Mouse (Mus musculus) granulocyte monocyte progenitor cell, adult 5-6 weeks (primary cell): ENCODE data around the gene Svip. TPM values are rescaled to one million over a fixed set of nuclear protein-coding genes. Genes with fewer than 3 reads are reported as not detected.

Source experiments
- ATAC-seq: replicated peaks from 2 replicates; pipeline ENCODE4 v1.8.0; 2016; ENCODE audit warnings: mild to moderate bottlenecking, moderate TSS enrichment, inconsistent platforms; ENCODE audit not compliant: poor library complexity, severe bottlenecking
- total RNA-seq, 2 experiments: library from RNA; stranded (forward) in 1 of 2; stranded (reverse) in 1 of 2; fragments of 200-712, 200-1000 nt in 1 of 2; fragments of >200 nt in 1 of 2; fragmentation: Nextera tagmentation in 1 of 2; gene quantifications; 2 replicates each; pipeline ENCODE4 v1.2.3; 2014 to 2017

Gene Svip
- total RNA-seq, 2 experiments from 2014 or later, result 51.1 to 65.4 TPM

DNA sequence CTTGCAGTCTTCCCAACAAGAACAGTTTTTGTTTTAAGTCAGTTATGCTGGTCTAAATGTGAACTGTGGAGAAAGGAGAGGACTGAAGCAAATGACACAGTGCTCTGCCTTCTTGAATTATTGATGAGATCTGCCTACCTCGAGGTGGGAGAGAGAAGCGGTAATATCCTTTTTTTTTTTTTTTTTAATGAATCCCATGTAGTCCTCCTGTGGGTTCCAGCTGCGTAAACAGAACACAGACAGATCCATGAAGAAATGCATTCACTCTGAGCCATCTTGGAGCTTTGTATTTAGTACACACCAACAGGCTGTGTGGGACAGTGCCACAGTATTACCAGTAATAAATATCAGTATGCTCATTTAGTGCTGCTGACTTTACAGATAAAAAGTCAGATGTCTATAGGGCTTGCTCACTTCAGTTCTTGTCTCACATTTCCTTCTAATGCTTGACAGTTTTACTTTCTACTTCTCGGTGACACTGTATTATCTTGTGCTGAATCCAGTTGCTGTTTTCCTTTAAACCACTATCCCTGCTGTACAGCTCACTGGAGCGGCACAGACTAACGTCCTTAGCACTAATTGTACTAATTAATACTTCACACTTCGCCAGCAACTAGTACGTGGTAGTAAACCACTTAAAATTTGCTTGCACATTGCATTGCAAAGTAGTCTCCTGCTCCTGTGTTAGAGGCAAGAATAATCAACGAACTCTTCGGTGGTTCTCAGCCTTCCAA lies 43.4 kb downstream of the Svip start:
- no peak for ATAC-seq

DNA sequence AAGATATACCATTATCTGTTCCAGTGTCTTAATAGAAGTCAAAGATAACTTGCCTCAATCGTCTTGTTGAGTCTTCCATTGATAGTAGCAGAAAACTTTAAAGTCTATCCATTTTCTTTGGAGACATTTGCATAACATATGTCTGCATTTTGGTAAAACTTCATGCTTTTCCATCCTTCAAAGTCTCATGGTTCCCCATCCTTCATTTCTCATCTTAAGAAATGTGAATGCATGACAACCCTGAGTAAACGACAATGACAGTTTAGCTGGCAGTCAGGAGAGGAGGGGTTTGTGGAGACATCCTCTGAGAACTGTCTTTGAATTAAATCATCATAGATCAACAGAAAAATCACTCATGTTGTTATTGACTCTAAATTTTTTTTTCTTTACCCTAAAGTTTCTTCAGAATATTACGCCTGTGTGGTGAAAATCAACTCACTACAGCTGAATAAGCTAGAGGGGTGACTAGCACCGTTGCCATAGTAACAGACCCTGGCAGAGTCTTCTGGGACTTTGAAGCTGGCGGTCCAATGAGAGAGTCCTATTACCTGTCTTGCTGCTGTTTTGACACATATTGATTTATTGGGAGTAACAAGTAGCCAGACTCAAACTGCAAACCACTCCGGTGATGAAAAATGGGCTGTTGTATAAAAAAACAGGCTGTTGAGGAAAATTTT lies 45.0 kb downstream of the Svip start:
- no peak for ATAC-seq

DNA sequence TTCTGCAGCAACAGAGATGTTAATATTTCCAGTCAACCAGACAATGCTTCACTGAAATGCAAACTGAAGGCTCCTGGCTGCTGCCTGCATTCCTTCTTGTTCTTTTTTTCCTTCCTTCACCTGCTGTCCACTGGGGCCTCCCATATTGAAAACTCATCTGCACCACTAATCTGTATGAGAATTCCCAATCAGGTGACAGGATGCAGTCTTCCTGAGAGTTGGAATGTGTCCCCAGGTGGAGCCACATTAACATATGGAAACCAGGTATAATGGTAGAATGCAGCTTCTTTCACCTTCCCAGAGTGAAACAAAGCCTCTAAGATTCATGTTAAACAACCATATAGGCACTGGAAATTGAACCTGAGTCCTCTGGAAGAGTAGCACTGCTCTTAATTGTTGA lies 48.1 kb downstream of the Svip start:
- no peak for ATAC-seq

DNA sequence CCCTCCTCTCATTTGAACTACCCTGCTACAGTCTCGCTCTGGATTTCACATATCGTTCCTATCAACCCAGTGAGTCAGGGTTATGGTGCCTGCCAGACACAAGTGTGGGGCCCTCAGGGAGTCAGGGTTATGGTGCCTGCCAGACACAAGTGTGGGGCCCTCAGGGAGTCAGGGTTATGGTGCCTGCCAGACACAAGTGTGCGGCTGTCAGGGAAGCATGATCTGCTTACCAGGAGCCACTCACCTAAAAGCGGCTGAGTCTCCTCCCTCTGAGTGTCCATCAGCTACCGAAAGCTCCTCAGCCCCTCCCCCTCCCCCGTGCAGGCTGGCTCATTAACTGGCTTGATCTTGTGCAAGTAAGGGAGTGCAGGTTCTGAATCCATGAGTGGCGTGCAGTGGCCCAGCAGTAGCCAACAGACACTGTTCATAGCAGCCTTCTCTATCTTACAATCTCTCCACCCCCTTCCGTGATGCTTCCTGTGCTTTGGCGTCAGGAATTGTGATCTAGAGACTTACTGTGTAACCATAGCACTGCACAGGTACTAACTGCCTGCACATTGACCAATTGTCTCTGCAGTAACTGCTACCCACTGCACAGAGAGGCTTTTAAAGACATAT lies 50.3 kb downstream of the Svip start:
- no peak for ATAC-seq

Other genes starting within 250 kb of the Svip start
- gene Gas2, start 144.0 kb downstream of the Svip start, total RNA-seq (2014; fragmentation: Nextera tagmentation), result 2.9 and 6.8 TPM in 2 replicates
- 7.6 and 8.4 TPM in 2 replicates for gene Gas2, start 144.0 kb downstream of the Svip start, total RNA-seq (2017)
- gene Fancf, start 143.8 kb downstream of the Svip start, total RNA-seq (2014; fragmentation: Nextera tagmentation), result 7.8 and 12.7 TPM in 2 replicates
- 10.7 and 11.8 TPM in 2 replicates for gene Fancf, start 143.8 kb downstream of the Svip start, total RNA-seq (2017)
- not detected in 2 replicates for gene 1700015G11Rik, start 9.7 kb upstream of the Svip start, total RNA-seq (2014; fragmentation: Nextera tagmentation)
- not detected in 2 replicates for gene 1700015G11Rik, start 9.7 kb upstream of the Svip start, total RNA-seq (2017)